Mouse (Mus musculus) intestine, embryonic 16.5 days (tissue): ENCODE measurements around the gene Cep89. TPM values are rescaled to one million over a fixed set of nuclear protein-coding genes. Genes with fewer than 3 reads are reported as not detected.

Experiments used
- ATAC-seq: fragments of 200-750 bp; cut with Nextera tagmentation; 2 replicates; pipeline ENCODE4 v1.8.0; 2017; ENCODE audit warnings: moderate TSS enrichment, moderate library complexity
- H3K27ac ChIP-seq: fragments of 300-500 bp; sonication (generic); 2 replicates; pipeline ENCODE4 v1.5.1; 2014; ENCODE audit warnings: mild to moderate bottlenecking, low read length
- H3K27me3 ChIP-seq: fragments of 300-500 bp; sonication (generic); replicated peaks from 2 replicates; pipeline ENCODE4 v1.6.1; 2014; ENCODE audit warnings: low read length, control low read depth, mixed read lengths; ENCODE audit not compliant: control insufficient read depth, insufficient read depth
- H3K36me3 ChIP-seq: fragments of 300-500 bp; sonication (generic); 2 replicates; pipeline ENCODE4 v1.6.1; 2014; ENCODE audit warnings: low read length, control low read depth; ENCODE audit not compliant: control insufficient read depth, insufficient read depth
- H3K4me1 ChIP-seq: fragments of 300-500 bp; sonication (generic); 2 replicates; pipeline ENCODE4 v1.6.1; 2014; ENCODE audit warnings: low read length, control low read depth, mixed read lengths; ENCODE audit not compliant: control insufficient read depth, insufficient read depth
- H3K4me2 ChIP-seq: fragments of 300-500 bp; sonication (generic); 2 replicates; pipeline ENCODE4 v1.6.1; 2014; ENCODE audit warnings: low read depth, low read length, control low read depth
- H3K4me3 ChIP-seq: fragments of 300-500 bp; sonication (generic); 2 replicates; pipeline ENCODE4 v1.5.1; 2014; ENCODE audit warnings: mild to moderate bottlenecking, low read length
- H3K9ac ChIP-seq: fragments of 300-500 bp; sonication (generic); 2 replicates; pipeline ENCODE4 v1.6.1; 2014; ENCODE audit warnings: low read depth, low read length
- H3K9me3 ChIP-seq: fragments of 300-500 bp; sonication (generic); 2 replicates; pipeline ENCODE4 v1.6.1; 2016; ENCODE audit warnings: low read length, control low read depth; ENCODE audit not compliant: control insufficient read depth
- WGBS: fragments of 180-500 bp; shearing (Covaris S2); extraction: QIAGEN DNeasy Blood & Tissue Kit; methylation state at CpG from one replicate; pipeline ENCODE4 v1.1.7; 2014; 5-methylcytosine and 5-hydroxymethylcytosine counted together
- polyA plus RNA-seq: library from polyadenylated mRNA; unstranded; fragments of >200 nt; fragmentation: Nextera tagmentation; extraction: Ambion mirVana; gene quantifications from 2 replicates; pipeline ENCODE4 v1.2.1, GENCODE M21; 2015

Gene Cep89
- polyA plus RNA-seq, 1 experiment from 2014 or later: 45.0 TPM

GRCm38 (mm10) chr7:35379492-35380119 is 17.2 kb upstream of the Cep89 start:
- H3K27ac ChIP-seq: peak overlapping the region; percentile 51
- 0 out of 2 replicates have a peak overlapping the region, but pooled peaks have one; percentile 9 for H3K4me2 ChIP-seq
- H3K9me3 ChIP-seq: no peaks in the 10 kb centered on the region
- H3K4me1 ChIP-seq: peaks cover 25% of the 10 kb centered on the region
- no peak overlapping the region for H3K4me3 ChIP-seq
- ATAC-seq: peak; percentile 6; the same call in 1 of the 2 replicates
- peaks cover 6% of the 10 kb centered on the region; the same call in 1 of the 2 replicates for H3K36me3 ChIP-seq
- 41% methylated on average over 16 of the region's 16 CpGs for WGBS
- H3K9ac ChIP-seq: no peak overlapping the region
- no peaks in the 10 kb centered on the region for H3K27me3 ChIP-seq

DNA sequence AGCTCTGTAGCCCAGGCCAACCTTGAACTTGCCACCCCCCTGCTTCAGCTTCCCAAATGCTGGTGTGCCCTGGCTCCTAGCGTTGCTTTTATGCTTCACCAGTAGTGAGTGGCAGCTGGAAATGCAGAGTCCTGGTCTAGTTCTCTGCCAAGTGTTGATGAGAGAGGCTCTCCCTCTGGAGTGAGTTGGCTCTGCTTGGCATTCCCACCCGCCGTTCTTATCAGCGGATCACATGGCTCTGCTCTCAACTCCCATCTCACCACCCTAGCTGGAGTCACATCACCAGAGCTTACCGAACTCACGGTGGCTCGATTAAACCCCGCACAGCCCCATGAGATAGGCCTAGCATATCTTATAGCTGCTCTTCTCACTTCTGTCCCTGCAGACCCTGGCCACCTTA is 16.5 kb upstream of the Cep89 start:
- WGBS: 87% methylated on average over 8 of the region's 8 CpGs
- ATAC-seq: no peak
- Histone ChIP-seq H3K27me3 (no peaks in the 10 kb centered on the region), H3K4me3 (no peak overlapping the region), H3K27ac (peak overlapping the region; percentile 68), H3K36me3 (peaks cover 9% of the 10 kb centered on the region), H3K9me3 (no peaks in the 10 kb centered on the region), H3K4me1 (peaks cover 19% of the 10 kb centered on the region), H3K9ac (no peak overlapping the region), H3K4me2 (no peak overlapping the region)

GRCm38 (mm10) chr7:35381861-35382260 is 15.0 kb upstream of the Cep89 start:
- Histone ChIP-seq H3K27ac (peak overlapping the region; percentile 58), H3K9me3 (no peaks in the 10 kb centered on the region), H3K27me3 (no peaks in the 10 kb centered on the region), H3K4me3 (no peak overlapping the region), H3K36me3 (peaks cover 12% of the 10 kb centered on the region), H3K4me1 (peaks cover 19% of the 10 kb centered on the region), H3K4me2 (no peak overlapping the region), H3K9ac (no peak overlapping the region)
- 53% methylated on average over 8 of the region's 16 CpGs for WGBS
- peak; percentile 1; the same call in 1 of the 2 replicates for ATAC-seq

DNA sequence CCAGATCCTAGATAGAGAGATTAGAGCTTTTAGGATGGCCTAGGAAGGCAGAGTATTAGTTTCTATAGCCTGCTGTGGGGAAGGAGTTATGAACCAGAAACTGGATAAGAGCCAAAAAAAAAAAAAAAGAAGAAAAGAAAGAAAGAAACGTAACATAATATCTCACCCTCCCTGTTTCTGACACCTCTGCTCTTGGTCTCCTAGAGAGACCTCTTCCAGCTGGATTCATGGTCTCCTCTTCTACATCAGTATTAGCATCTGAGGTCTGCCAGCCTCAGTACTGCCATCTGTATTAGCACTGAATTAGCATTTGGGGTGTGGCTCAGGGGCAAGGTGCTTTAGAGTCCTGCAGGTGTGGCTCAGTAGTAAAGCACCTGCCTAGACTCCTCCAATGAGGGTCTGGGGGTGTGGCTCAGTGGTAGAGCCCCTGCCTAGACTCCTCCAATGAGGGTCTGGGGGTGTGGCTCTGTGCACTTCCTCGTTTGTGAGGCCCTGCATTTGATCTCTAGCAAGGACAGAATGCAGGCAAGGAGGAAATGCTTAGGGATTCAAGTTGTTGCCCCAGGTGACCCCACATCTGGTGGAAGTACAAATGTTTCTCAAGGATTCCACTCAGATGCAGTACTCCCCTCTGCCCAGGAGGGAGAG is 14.0 kb upstream of the Cep89 start:
- Histone ChIP-seq H3K9ac (no peak overlapping the region), H3K4me1 (peaks cover 21% of the 10 kb centered on the region), H3K9me3 (no peaks in the 10 kb centered on the region), H3K27me3 (no peaks in the 10 kb centered on the region), H3K36me3 (peaks cover 12% of the 10 kb centered on the region), H3K27ac (peak overlapping the region; percentile 62), H3K4me2 (no peak overlapping the region), H3K4me3 (no peak overlapping the region)
- peak; percentile 93 for ATAC-seq
- WGBS: 25% methylated on average over 2 of the region's 2 CpGs

DNA sequence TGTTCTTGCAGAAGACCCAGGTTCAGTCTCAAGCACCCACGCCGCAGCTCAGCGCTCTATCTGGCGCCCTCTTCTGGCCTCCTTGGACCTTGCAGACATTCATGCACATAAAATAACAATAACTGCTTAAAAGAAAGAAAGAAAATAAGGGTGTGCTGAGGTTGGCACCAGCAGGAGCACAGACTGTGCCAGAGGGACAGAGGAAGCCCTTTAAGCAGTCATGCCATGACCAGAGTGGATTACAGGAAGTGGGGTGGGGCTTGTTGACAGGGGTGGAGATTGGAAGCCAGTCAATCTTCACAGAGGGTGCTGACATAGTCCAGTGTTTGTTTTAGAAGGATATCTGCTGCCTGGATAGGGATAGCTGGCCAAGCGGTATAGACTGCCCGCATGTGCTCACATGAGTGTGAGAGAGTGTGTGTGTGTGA is 10.3 kb upstream of the Cep89 start:
- Histone ChIP-seq H3K36me3 (peaks cover 13% of the 10 kb centered on the region), H3K9ac (no peak overlapping the region), H3K4me1 (peaks cover 11% of the 10 kb centered on the region; the same call in 1 of the 2 replicates), H3K4me2 (no peak overlapping the region), H3K9me3 (no peaks in the 10 kb centered on the region), H3K27ac (no peak overlapping the region), H3K4me3 (no peak overlapping the region), H3K27me3 (no peaks in the 10 kb centered on the region)
- ATAC-seq: no peak
- 74% methylated on average over 6 of the region's 6 CpGs for WGBS

DNA sequence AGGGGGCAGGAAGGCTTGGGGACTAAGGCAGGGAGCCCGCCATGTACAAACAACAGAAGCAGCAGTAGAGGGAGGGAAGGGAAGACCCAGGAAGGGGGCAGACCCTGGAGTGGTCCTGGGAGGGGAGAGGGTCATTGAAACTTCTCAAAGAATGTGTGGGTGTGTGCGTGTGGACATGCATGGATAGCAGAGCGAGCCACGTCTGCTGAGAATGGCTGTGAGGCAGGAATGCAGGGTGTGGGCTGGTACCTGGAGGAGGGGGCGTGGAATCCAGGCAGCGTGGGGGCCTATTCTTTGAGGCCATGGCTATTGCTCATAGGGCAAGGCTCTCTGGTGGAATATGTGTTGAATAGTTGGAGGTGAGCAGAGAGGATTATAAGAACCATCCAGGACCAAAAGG is 8.1 kb upstream of the Cep89 start:
- no peak for ATAC-seq
- no peak overlapping the region for H3K9ac ChIP-seq

DNA sequence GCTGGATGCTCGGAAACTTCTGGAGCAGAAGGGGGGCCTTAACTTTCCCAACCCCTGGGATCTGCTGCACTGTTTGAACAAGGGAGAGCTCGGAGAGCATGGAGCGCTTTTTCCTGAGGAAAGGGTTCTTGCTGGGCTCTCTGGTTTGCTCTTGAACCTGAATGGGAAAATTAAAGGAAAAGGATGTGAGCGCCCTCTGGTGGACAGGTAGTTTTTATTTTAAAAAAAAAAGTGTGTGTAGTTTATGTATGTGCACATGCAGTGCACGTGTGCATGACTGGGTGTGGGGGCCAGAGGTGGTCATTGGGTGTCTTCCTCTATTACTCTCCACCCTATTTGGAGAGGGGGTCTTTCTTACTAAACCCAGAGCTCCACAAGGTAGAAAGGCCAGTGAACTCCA is 3.9 kb upstream of the Cep89 start:
- H3K27me3 ChIP-seq: no peaks in the 10 kb centered on the region
- no peak overlapping the region for H3K9ac ChIP-seq
- peaks cover 20% of the 10 kb centered on the region for H3K4me1 ChIP-seq
- no peak overlapping the region for H3K4me3 ChIP-seq
- peaks cover 10% of the 10 kb centered on the region; the same call in 1 of the 2 replicates for H3K36me3 ChIP-seq
- 57% methylated on average over 5 of the region's 5 CpGs for WGBS
- H3K4me2 ChIP-seq: no peak overlapping the region
- no peaks in the 10 kb centered on the region for H3K9me3 ChIP-seq
- ATAC-seq: no peak
- H3K27ac ChIP-seq: no peak overlapping the region

More for the DNA sequence above, 8.1 kb upstream of the Cep89 start:
- H3K36me3 ChIP-seq: peaks cover 11% of the 10 kb centered on the region
- 54% methylated on average over 6 of the region's 6 CpGs for WGBS
- no peaks in the 10 kb centered on the region for H3K27me3 ChIP-seq
- no peak overlapping the region for H3K4me3 ChIP-seq
- no peak overlapping the region for H3K27ac ChIP-seq
- no peaks in the 10 kb centered on the region for H3K9me3 ChIP-seq
- H3K4me2 ChIP-seq: no peak overlapping the region
- peaks cover 5% of the 10 kb centered on the region; the same call in 1 of the 2 replicates for H3K4me1 ChIP-seq

- peak overlapping the region; percentile 86 for H3K4me2 ChIP-seq
- peaks cover 20% of the 10 kb centered on the region for H3K4me1 ChIP-seq
- peak overlapping the region; percentile 17 for H3K27ac ChIP-seq
- H3K9ac ChIP-seq: peak overlapping the region; percentile 70
- peak; percentile 25 for ATAC-seq
- WGBS: 10% methylated on average over 17 of the region's 17 CpGs
- H3K9me3 ChIP-seq: no peaks in the 10 kb centered on the region
- no peaks in the 10 kb centered on the region for H3K27me3 ChIP-seq
- H3K36me3 ChIP-seq: peaks cover 10% of the 10 kb centered on the region
- peak overlapping the region; percentile 79 for H3K4me3 ChIP-seq
Observed at GRCm38 (mm10) chr7:35395734-35396456, 940 bp upstream of the Cep89 start.

GRCm38 (mm10) chr7:35401169-35401568 is 4.3 kb downstream of the Cep89 start:
- Histone ChIP-seq H3K27me3 (no peaks in the 10 kb centered on the region), H3K9ac (no peak overlapping the region), H3K4me3 (no peak overlapping the region), H3K27ac (no peak overlapping the region), H3K36me3 (peaks cover 26% of the 10 kb centered on the region; the same call in 1 of the 2 replicates), H3K4me2 (no peak overlapping the region), H3K4me1 (peaks cover 10% of the 10 kb centered on the region), H3K9me3 (no peaks in the 10 kb centered on the region)
- WGBS: 84% methylated on average over 4 of the region's 4 CpGs
- ATAC-seq: no peak
